Mouse (Mus musculus) olfactory bulb, adult 2 months (tissue): ENCODE data around the gene Qk. TPM values are rescaled to one million over a fixed set of nuclear protein-coding genes. Genes with fewer than 3 reads are reported as not detected.
A peak's percentile ranks its signal among the peaks of the same experiment; 100 is the strongest.

Experiments used
- H3K27ac ChIP-seq: fragments of 200-500 bp; 2 replicates; pipeline ENCODE4 v1.5.1; 2012; ENCODE audit warnings: low read depth, low read length; ENCODE audit not compliant: insufficient read depth
- H3K4me1 ChIP-seq: fragments of 200-500 bp; 2 replicates; pipeline ENCODE4 v1.6.1; 2012; ENCODE audit warnings: low read length; ENCODE audit not compliant: control insufficient read depth, insufficient read depth
- H3K4me3 ChIP-seq: fragments of 200-500 bp; 2 replicates; pipeline ENCODE4 v1.5.1; 2012; ENCODE audit warnings: mild to moderate bottlenecking, low read depth, low read length, moderate library complexity; ENCODE audit not compliant: insufficient read depth
- CTCF ChIP-seq: fragments of 200-500 bp; IDR thresholded peaks from 2 replicates; pipeline ENCODE4 v1.5.1; 2012; ENCODE audit warnings: low read depth, mild to moderate bottlenecking, low read length, moderate library complexity; ENCODE audit not compliant: insufficient read depth
- POLR2A ChIP-seq: fragments of 200-500 bp; IDR thresholded peaks from 2 replicates; pipeline ENCODE4 v1.6.1; 2012; ENCODE audit warnings: mild to moderate bottlenecking, low read depth, low read length, moderate library complexity; ENCODE audit not compliant: insufficient read depth
- WGBS: fragments of 180-500 bp; shearing (Covaris S2); methylation state at CpG from one replicate; pipeline ENCODE4 v1.1.7; 2018; 5-methylcytosine and 5-hydroxymethylcytosine counted together
- polyA plus RNA-seq: library from polyadenylated mRNA; stranded (reverse); fragments of >200 nt; gene quantifications from 2 replicates; pipeline ENCODE4 v1.2.4, GENCODE M21; 2012; ENCODE audit warnings: low replicate concordance; ENCODE audit not compliant: missing spikeins, insufficient read depth, insufficient read length

Gene Qk
- polyA plus RNA-seq: 142 and 194 TPM in 2 replicates

DNA sequence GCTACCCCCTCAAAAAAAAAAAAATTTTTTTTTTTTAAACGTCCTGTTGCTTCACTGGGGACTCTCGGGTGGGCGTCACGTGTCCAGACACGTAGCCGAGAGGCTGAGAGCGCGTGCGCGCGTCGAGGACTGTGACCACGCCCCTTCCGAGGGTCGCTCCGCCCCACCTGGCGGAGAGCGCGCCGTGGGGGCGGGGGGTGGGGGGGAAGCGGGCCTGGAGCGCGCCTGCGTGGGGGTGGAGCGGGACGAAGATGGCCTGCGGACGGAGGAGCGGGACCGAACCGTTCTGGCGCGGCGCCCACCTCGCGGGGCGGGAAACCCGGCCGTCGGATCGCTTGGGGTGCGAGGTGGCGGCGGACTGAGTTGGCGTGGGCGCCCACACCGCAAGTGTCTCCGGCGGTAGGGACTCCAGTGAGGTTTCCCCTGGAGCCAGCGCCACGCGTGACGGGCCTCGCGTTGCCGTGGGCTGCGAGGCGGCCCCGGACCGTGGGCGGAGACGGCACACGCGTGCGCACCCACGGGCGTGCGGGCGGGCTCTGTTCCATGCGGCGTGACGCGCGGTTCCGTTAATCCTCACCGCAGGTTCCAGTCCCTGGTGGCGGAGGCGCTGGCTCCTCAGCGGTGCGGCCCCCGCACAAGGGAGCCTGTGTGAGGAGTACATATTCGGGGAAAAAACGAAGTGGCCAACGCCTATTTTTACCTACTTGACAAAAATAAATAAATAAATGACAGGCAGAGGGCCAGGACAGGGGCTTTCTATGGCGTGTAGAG lies at the start of gene Qk:
Qk (minus strand) TSS at position 170 of the 771 bp plus-strand sequence.
- H3K4me3 ChIP-seq: peak within 1 kb of the TSS; percentile 86
- H3K4me1 ChIP-seq: no peaks in the 10 kb centered on the region
- H3K27ac ChIP-seq: peak within 1 kb of the TSS; percentile 99
- under 1% methylated on average over 86 of the region's 86 CpGs for WGBS
- TF ChIP-seq POLR2A (peak; percentile 64), CTCF (no peak)

DNA sequence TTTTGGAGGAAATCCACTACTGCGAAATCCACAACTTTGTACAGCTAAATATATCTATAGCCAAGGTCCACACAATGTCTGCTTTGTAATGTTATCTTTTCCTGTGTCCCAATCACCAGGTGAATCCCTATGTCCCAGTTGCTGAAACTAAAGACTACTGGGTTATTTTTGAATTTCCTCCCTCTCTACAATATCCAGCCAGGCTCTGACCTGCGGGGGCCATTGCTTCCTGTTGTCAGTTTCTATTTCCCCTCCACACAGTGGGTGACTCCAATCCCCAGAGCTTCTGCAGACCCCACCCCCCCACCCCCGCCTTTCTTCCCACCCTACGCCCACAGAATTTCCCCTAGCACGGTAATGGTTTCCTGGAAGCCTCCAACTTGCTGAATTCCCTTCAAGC lies 47.4 kb upstream of the Qk start:
- no peak for TF ChIP-seq POLR2A
- no peak for TF ChIP-seq CTCF
- WGBS: 82% methylated on average over 5 of the region's 5 CpGs

DNA sequence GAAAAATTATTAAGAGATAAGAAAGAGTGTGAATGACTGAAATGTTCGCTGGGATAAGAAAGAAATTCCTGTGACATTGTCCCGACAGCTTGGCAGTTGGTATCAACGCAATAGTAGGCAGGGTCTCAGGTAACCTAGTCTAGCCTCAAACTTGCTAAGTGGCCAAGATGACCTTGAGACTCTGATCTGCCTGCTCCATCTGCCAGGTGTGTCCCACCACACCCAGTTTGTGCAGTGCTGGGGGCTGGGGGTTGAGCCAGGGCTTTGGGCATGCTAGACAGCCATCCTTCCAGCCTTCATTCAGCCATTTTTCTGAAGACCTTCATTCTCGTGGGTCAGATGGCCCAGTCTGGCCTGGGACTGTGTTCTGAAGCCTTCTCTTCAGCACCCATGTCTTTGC lies 46.9 kb upstream of the Qk start:
- TF ChIP-seq CTCF (no peak), POLR2A (no peak)
- H3K27ac ChIP-seq: no peak overlapping the region

More for the DNA sequence above, 47.4 kb upstream of the Qk start:
- H3K4me3 ChIP-seq: no peak overlapping the region
- peaks cover 3% of the 10 kb centered on the region for H3K4me1 ChIP-seq
- no peak overlapping the region for H3K27ac ChIP-seq

DNA sequence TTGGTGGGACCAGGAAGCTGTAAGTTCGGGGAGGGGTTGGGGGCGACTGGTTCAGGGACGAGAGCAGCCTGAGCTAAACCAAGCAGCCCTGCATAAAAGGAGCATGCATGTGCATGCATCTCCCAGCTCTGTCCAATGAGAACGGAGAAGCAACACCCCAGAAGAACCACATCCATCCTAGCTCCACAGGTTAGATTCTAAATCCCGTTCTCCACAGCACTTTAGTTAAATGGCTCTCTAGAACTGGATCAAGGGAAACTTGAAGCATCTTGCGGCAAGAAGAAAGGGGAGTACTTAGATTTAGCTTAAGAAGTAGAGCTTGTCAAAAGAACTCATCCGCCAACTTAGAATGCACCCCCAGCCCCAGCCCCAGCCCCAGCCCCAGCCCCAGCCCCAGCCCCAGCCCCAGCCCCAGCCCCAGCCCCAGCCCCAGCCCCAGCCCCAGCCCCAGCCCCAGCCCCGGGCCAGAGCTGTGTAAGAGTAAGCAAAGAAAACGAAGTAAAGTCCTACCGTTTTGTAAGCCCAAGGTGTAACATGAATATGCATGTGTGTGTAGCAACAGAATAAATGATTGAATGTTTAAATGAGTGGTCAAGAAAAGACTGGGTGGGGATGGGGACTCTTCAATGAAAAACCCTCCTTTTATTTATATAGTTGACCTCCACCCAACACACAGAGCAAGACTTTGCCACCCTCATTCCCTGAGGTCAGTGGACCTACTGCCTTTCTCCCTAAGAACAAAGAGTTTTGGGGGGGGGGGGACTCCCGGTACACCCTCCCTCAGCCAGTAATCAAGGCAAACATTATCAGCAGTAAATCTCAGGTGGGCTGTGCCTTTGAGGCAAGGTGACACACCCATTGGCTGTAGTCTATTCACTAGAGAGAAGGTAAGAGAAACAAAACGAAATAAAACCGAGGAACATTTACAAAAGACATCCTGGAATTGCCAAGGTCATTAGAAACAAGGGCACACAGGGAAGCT lies 46.1 kb upstream of the Qk start:
- no peak overlapping the region for H3K27ac ChIP-seq
- 68% methylated on average over 13 of the region's 13 CpGs for WGBS
- TF ChIP-seq CTCF (no peak), POLR2A (no peak)
- H3K4me3 ChIP-seq: no peak overlapping the region
- H3K4me1 ChIP-seq: no peaks in the 10 kb centered on the region

More for the DNA sequence above, 46.9 kb upstream of the Qk start:
- Histone ChIP-seq H3K4me3 (no peak overlapping the region), H3K4me1 (no peaks in the 10 kb centered on the region)
- 90% methylated on average over 4 of the region's 4 CpGs for WGBS

DNA sequence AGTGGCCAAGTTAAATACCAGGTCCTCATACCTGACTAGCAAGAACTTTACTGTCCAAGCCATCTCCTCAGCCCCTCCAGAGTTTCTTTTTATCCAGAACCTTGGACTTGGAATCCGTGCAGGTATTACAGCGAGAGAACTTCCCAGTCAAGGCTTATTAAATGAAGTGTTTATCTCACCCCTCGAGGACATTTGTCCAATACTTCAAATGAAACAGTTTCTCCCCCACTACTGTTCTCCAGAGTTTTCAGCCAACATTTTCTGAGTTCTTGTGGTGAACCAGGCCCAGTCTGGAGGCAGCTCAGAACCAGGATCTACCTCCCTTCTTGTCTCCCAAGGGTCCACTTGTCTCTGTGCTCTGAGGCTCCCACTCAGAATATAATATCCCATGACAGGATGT lies 43.5 kb upstream of the Qk start:
- Histone ChIP-seq H3K27ac (no peak overlapping the region), H3K4me1 (no peaks in the 10 kb centered on the region), H3K4me3 (no peak overlapping the region)
- WGBS: 88% methylated on average over 3 of the region's 3 CpGs
- TF ChIP-seq CTCF: no peak
- no peak for TF ChIP-seq POLR2A

DNA sequence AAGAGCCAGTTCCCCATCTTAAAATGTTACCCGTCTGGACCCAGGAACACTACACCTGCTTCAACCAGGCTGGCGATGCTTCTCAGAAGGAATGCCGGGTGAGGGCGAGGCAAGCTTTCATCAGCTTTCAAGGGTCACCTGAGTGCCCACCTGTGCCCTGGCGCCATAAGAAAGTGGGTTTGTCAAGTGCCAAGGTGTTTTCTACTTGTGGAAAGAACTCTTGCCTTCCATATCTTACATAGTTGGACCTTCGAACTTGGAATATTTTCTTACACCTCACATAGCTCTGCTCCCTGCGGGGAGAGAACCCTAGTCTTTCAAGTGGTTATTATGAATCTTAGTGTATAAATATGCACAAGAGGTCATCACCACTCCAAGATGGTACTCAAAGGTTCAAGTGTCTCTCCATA lies 42.2 kb upstream of the Qk start:
- H3K4me3 ChIP-seq: no peak overlapping the region
- H3K27ac ChIP-seq: no peak overlapping the region
- 96% methylated on average over 7 of the region's 7 CpGs for WGBS
- TF ChIP-seq POLR2A: no peak
- peaks cover 2% of the 10 kb centered on the region; the same call in 1 of the 2 replicates for H3K4me1 ChIP-seq

DNA sequence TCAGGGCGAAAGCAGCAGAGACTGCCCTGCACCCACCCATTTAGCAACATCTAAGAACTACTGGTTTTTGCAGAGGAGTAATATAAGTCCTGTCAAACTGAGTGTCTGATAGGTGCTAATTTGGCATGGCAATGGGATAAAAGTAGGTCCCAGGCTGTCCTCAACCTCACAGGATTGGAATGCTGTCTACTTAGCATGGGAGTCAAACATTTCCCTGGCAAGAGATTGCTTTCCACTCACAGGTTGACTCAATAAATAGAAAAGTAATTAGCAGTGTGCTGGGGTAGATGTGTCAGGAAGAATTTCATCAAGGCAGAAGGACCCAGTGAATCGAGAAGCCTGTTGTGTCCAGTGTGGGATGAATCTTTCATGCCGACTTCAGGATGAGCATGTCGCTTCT lies 41.1 kb upstream of the Qk start:
- 62% methylated on average over 4 of the region's 4 CpGs for WGBS
- H3K27ac ChIP-seq: no peak overlapping the region
- no peak overlapping the region for H3K4me3 ChIP-seq
- peaks cover 2% of the 10 kb centered on the region; the same call in 1 of the 2 replicates for H3K4me1 ChIP-seq
- no peak for TF ChIP-seq POLR2A
- no peak for TF ChIP-seq CTCF

DNA sequence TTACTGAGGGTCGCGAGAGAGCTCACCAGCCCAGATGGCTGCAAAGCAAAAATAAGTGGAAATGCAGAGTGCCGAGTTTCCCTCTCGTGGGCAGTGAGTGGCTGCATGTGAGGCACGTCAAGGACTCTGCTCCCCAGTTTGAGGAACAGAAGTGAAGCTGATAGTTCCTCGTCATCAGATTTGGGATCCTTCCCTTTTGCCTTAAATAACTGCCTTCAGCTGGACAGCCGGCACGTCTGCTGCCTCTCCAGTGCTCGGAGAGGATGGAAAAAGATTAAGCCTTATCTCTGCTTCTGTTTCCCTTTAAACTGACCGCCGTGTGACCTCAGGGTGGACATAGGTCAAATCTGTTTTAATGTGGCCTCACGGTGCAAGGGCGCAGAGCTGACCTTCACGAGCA lies 39.8 kb upstream of the Qk start:
- Histone ChIP-seq H3K27ac (no peak overlapping the region), H3K4me3 (no peak overlapping the region), H3K4me1 (peaks cover 2% of the 10 kb centered on the region; the same call in 1 of the 2 replicates)
- WGBS: 84% methylated on average over 14 of the region's 14 CpGs
- TF ChIP-seq CTCF: no peak
- TF ChIP-seq POLR2A: no peak
